Mouse (Mus musculus) CH12.LX (cell line): ENCODE measurements around the gene 1700019N19Rik. TPM values are rescaled to one million over a fixed set of nuclear protein-coding genes. Genes with fewer than 3 reads are reported as not detected.

Source experiments
- DNase-seq: peaks from one replicate; pipeline ENCODE4 v3.0.0-alpha.2; 2013; ENCODE audit errors: extremely low read depth
- H3K27ac ChIP-seq: 2 replicates; pipeline ENCODE4 v1.5.1; 2012; ENCODE audit warnings: low read depth, mild to moderate bottlenecking, control low read depth, moderate library complexity; ENCODE audit not compliant: insufficient read depth
- H3K27me3 ChIP-seq: replicated peaks from 2 replicates; pipeline ENCODE3; 2012; ENCODE audit warnings: inconsistent platforms
- H3K36me3 ChIP-seq, 2 experiments: replicated peaks in 1 of 2; 2 replicates each; pipeline versions ENCODE3 to v1.6.1; 2012; ENCODE audit warnings: inconsistent platforms in 1 of 2, low read length in 1 of 2, mild to moderate bottlenecking in 1 of 2, mixed read lengths in 1 of 2, moderate library complexity in 1 of 2; ENCODE audit not compliant: control insufficient read depth in 1 of 2, insufficient read depth in 1 of 2
- H3K4me1 ChIP-seq, 2 experiments: 2 replicates each; pipeline ENCODE4 v1.6.1; 2012; ENCODE audit warnings: inconsistent platforms in 1 of 2, moderate library complexity in 1 of 2; ENCODE audit not compliant: insufficient read depth in 2 of 2, control insufficient read depth in 1 of 2
- H3K4me2 ChIP-seq: 2 replicates; pipeline ENCODE4 v1.6.1; 2012; ENCODE audit warnings: low read depth, mild to moderate bottlenecking, control low read depth; ENCODE audit not compliant: poor library complexity, insufficient read depth, severe bottlenecking
- H3K4me3 ChIP-seq, 3 experiments: fragments of 150-350 bp in 1 of 3; sonication (generic) in 1 of 3; replicated peaks in 1 of 3; 2 replicates each; pipeline versions ENCODE3 to v1.5.1; 2011 to 2012; ENCODE audit warnings: low read depth in 2 of 3, low read length in 2 of 3, mild to moderate bottlenecking in 2 of 3, moderate library complexity in 2 of 3, control low read depth in 1 of 3, improper control_type of control experiment in 1 of 3, inconsistent platforms in 1 of 3, mixed read lengths in 1 of 3; ENCODE audit not compliant: poor library complexity in 1 of 3
- H3K79me2 ChIP-seq: replicated peaks from 2 replicates; pipeline ENCODE4 v1.6.1; 2012; ENCODE audit warnings: mild to moderate bottlenecking, moderate library complexity; ENCODE audit not compliant: control insufficient read depth, poor library complexity, insufficient read depth, severe bottlenecking; ENCODE audit errors: extremely low read depth
- H3K9ac ChIP-seq: 2 replicates; pipeline ENCODE4 v1.6.1; 2012; ENCODE audit warnings: low read depth, mild to moderate bottlenecking, control low read depth, moderate library complexity; ENCODE audit not compliant: insufficient read depth
- H3K9me3 ChIP-seq: replicated peaks from 2 replicates; pipeline ENCODE3; 2012; ENCODE audit warnings: low read length, inconsistent platforms, mixed read lengths
- E2F4 ChIP-seq: IDR thresholded peaks from 2 replicates; pipeline ENCODE4 v1.6.1; 2011; ENCODE audit warnings: low read depth, low read length, improper control_type of control experiment; ENCODE audit not compliant: insufficient replicate concordance
- ETS1 ChIP-seq: conservative IDR thresholded peaks from 2 replicates; pipeline ENCODE4 v1.6.1; 2012; ENCODE audit warnings: low read depth, mild to moderate bottlenecking, inconsistent platforms, low read length, improper control_type of control experiment, moderate library complexity
- GABPA ChIP-seq: IDR thresholded peaks from 2 replicates; pipeline ENCODE4 v1.6.1; 2012; ENCODE audit warnings: low read depth, low read length, improper control_type of control experiment, inconsistent platforms; ENCODE audit not compliant: insufficient replicate concordance
- IRF4 ChIP-seq: IDR thresholded peaks from 2 replicates; pipeline ENCODE4 v1.6.1; 2014; ENCODE audit warnings: low read depth, mild to moderate bottlenecking, inconsistent platforms, low read length, improper control_type of control experiment
- MAX ChIP-seq: IDR thresholded peaks from 2 replicates; pipeline ENCODE4 v1.6.1; 2011; ENCODE audit warnings: low read length, improper control_type of control experiment
- MAZ ChIP-seq: IDR thresholded peaks from 2 replicates; pipeline ENCODE4 v1.6.1; 2012; ENCODE audit warnings: low read depth, mild to moderate bottlenecking, inconsistent platforms, low read length, improper control_type of control experiment, moderate library complexity
- MEF2A ChIP-seq: IDR thresholded peaks from 2 replicates; pipeline ENCODE4 v1.6.1; 2014; ENCODE audit warnings: low read depth, mild to moderate bottlenecking, inconsistent platforms, low read length, improper control_type of control experiment, borderline replicate concordance
- RAD21 ChIP-seq: IDR thresholded peaks from 2 replicates; pipeline ENCODE4 v1.6.1; 2011; ENCODE audit warnings: low read depth, mild to moderate bottlenecking, low read length, improper control_type of control experiment, moderate library complexity
- SMC3 ChIP-seq: IDR thresholded peaks from 2 replicates; pipeline ENCODE4 v1.6.1; 2011; ENCODE audit warnings: low read depth, low read length, improper control_type of control experiment
- TBP ChIP-seq: conservative IDR thresholded peaks from 2 replicates; pipeline ENCODE4 v1.6.1; 2011; ENCODE audit warnings: low read depth, low read length, improper control_type of control experiment
- UBTF ChIP-seq: IDR thresholded peaks from 2 replicates; pipeline ENCODE4 v1.6.1; 2012; ENCODE audit warnings: low read depth, mild to moderate bottlenecking, inconsistent platforms, low read length, improper control_type of control experiment, moderate library complexity
- USF2 ChIP-seq: conservative IDR thresholded peaks from 2 replicates; pipeline ENCODE4 v1.6.1; 2011; ENCODE audit warnings: low read depth, low read length, improper control_type of control experiment
- ZC3H11A ChIP-seq: IDR thresholded peaks from 2 replicates; pipeline ENCODE4 v1.6.1; 2012; ENCODE audit warnings: low read depth, mild to moderate bottlenecking, inconsistent platforms, low read length, improper control_type of control experiment
- ZKSCAN1 ChIP-seq: IDR thresholded peaks from 2 replicates; pipeline ENCODE4 v1.6.1; 2012; ENCODE audit warnings: low read depth, inconsistent platforms, low read length, improper control_type of control experiment, borderline replicate concordance
- ZMIZ1 ChIP-seq: IDR thresholded peaks from 2 replicates; pipeline ENCODE4 v1.6.1; 2012; ENCODE audit warnings: low read depth, mild to moderate bottlenecking, inconsistent platforms, low read length, improper control_type of control experiment
- dilution Hi-C: fragments of 300-500 bp; cut with MboI; formaldehyde crosslinking; loops from 2 replicates; pipeline ENCODE4 v1.14.3; 2020; ENCODE audit warnings: low sequenced_read_pairs; ENCODE audit not compliant: extremely low pct_unique_long_range_greater_than_20kb, extremely low pct_ligation_motif_present
- in situ Hi-C: fragments of 300-500 bp; cut with MboI; formaldehyde crosslinking; loops from 3 replicates; pipeline ENCODE4 v1.14.3; 2019; ENCODE audit warnings: low sequenced_read_pairs, low pct_ligation_motif_present, low pct_unique_long_range_greater_than_20kb, mixed read lengths
- polyA plus RNA-seq: library from polyadenylated mRNA; unstranded; fragments of >175 nt; gene quantifications from 2 replicates; pipeline ENCODE4 v1.2.1, GENCODE M21; 2012; ENCODE audit warnings: low read depth; ENCODE audit not compliant: insufficient read length
- total RNA-seq, 2 experiments: library from RNA; depleted of rRNA; stranded (reverse); fragments of 300-350 nt in 1 of 2; fragments of >200 nt in 1 of 2; gene quantifications; 2 replicates each; pipeline ENCODE4 v1.2.3; 2012 to 2014

1700019N19Rik gene
- total and polyA plus RNA-seq, 3 experiments = 0.83 to 1.1 (median 0.89) TPM

- Histone ChIP-seq H3K4me2 (no peak overlapping the region), H3K4me1 (no peaks in the 10 kb centered on the region), H3K9me3 (no peaks in the 10 kb centered on the region), H3K27ac (no peak overlapping the region), H3K36me3 (no peaks in the 10 kb centered on the region), H3K9ac (no peak overlapping the region), H3K79me2 (no peaks in the 10 kb centered on the region), H3K4me3 (no peak overlapping the region), H3K27me3 (no peaks in the 10 kb centered on the region)
- no peak for DNase-seq
- in situ Hi-C loops = no loop called here
- dilution Hi-C loops = no loop called here
- TF ChIP-seq UBTF (no peak), MAZ (no peak), TBP (no peak), ZC3H11A (no peak), MAX (no peak), USF2 (no peak), RAD21 (no peak), GABPA (no peak), ETS1 (no peak)
Measured at GRCm38 (mm10) chr19:58783938-58784337, 10.3 kb downstream of the 1700019N19Rik start.

- TF ChIP-seq ETS1 = no peak
- TF ChIP-seq E2F4 = no peak
- dilution Hi-C loops (no loop called here), in situ Hi-C loops (no loop called here)
- Histone ChIP-seq H3K36me3 (no peaks in the 10 kb centered on the region), H3K79me2 (no peaks in the 10 kb centered on the region), H3K9me3 (no peaks in the 10 kb centered on the region), H3K27ac (no peak overlapping the region), H3K4me3 (no peak overlapping the region), H3K9ac (no peak overlapping the region), H3K4me1 (no peaks in the 10 kb centered on the region), H3K4me2 (no peak overlapping the region), H3K27me3 (no peaks in the 10 kb centered on the region)
- no peak for DNase-seq
Measured at GRCm38 (mm10) chr19:58781566-58781965, 12.7 kb downstream of the 1700019N19Rik start.

- Histone ChIP-seq H3K9ac (no peak overlapping the region), H3K4me1 (peaks cover 2 to 5% of the 10 kb centered on the region in 2 experiments), H3K27ac (no peak overlapping the region), H3K36me3 (no peaks in the 10 kb centered on the region), H3K4me3 (no peak overlapping the region), H3K79me2 (no peaks in the 10 kb centered on the region)
- no peak for TF ChIP-seq IRF4
- no peak for TF ChIP-seq ZMIZ1
- TF ChIP-seq SMC3 = no peak
- TF ChIP-seq MEF2A = no peak
- no peak for TF ChIP-seq ZKSCAN1
- TF ChIP-seq RAD21 = no peak
- TF ChIP-seq, all 38 proteins: peak for 0
- H3K9me3 ChIP-seq = no peaks in the 10 kb centered on the region
- H3K4me2 ChIP-seq = no peak overlapping the region
- dilution Hi-C loops = no loop called here
- DNase-seq = no peak
- H3K27me3 ChIP-seq = no peaks in the 10 kb centered on the region
- in situ Hi-C loops = no loop called here
Measured at GRCm38 (mm10) chr19:58776461-58776860, 17.8 kb downstream of the 1700019N19Rik start.
